Mouse (Mus musculus): ENCODE results near the gene Hs6st1. TPM values are rescaled to one million over a fixed set of nuclear protein-coding genes. Genes with fewer than 3 reads are reported as not detected.

The Hs6st1 gene
- polyA plus RNA-seq, 1 experiment from 2014 or later = 12.0 TPM

- H3K4me2 ChIP-seq = no peak overlapping the region
- WGBS = 35% methylated on average over 4 of the region's 4 CpGs
These were observed 60.9 kb downstream of the Hs6st1 start for GRCm38 (mm10) chr1:36129126-36129525.

GRCm38 (mm10) chr1:36129881-36130280, 61.7 kb downstream of the Hs6st1 start:
- Histone ChIP-seq H3K9me3 (no peaks in the 10 kb centered on the region), H3K27me3 (no peaks in the 10 kb centered on the region), H3K36me3 (no peaks in the 10 kb centered on the region), H3K9ac (replicated peaks) (no peak overlapping the region), H3K4me3 (replicated peaks) (no peak overlapping the region), H3K4me2 (no peak overlapping the region), H3K27ac (no peak overlapping the region), H3K4me1 (replicated peaks) (peaks cover 9% of the 10 kb centered on the region; the same call in 1 of the 2 replicates)
- WGBS = 93% methylated on average over 8 of the region's 8 CpGs
- ATAC-seq (ENCODE audit: insufficient number of reproducible peaks, insufficient read depth, low FRiP score, low TSS enrichment, low read depth) = no peak

More at GRCm38 (mm10) chr1:36129126-36129525, 60.9 kb downstream of the Hs6st1 start:
- H3K9me3 ChIP-seq = peaks cover 6% of the 10 kb centered on the region; the same call in 1 of the 2 replicates
- H3K4me1 ChIP-seq (replicated peaks) = peaks cover 9% of the 10 kb centered on the region; the same call in 1 of the 2 replicates
- no peak overlapping the region for H3K27ac ChIP-seq
- H3K36me3 ChIP-seq = no peaks in the 10 kb centered on the region
- no peak overlapping the region for H3K9ac ChIP-seq (replicated peaks)
- H3K27me3 ChIP-seq = no peaks in the 10 kb centered on the region
- H3K4me3 ChIP-seq (replicated peaks) = no peak overlapping the region
- ATAC-seq (ENCODE audit: insufficient number of reproducible peaks, insufficient read depth, low FRiP score, low TSS enrichment, low read depth) = no peak

GRCm38 (mm10) chr1:36130307-36131035, 62.3 kb downstream of the Hs6st1 start:
- Histone ChIP-seq H3K27me3 (no peaks in the 10 kb centered on the region), H3K27ac (no peak overlapping the region), H3K9me3 (no peaks in the 10 kb centered on the region), H3K36me3 (no peaks in the 10 kb centered on the region), H3K4me2 (no peak overlapping the region), H3K4me1 (replicated peaks) (peaks cover 9% of the 10 kb centered on the region; the same call in 1 of the 2 replicates), H3K9ac (replicated peaks) (no peak overlapping the region), H3K4me3 (replicated peaks) (no peak overlapping the region)
- no peak for ATAC-seq (ENCODE audit: insufficient number of reproducible peaks, insufficient read depth, low FRiP score, low TSS enrichment, low read depth)
- 92% methylated on average over 4 of the region's 4 CpGs for WGBS

- Histone ChIP-seq H3K4me3 (replicated peaks) (no peak overlapping the region), H3K4me2 (no peak overlapping the region), H3K4me1 (replicated peaks) (peaks cover 9% of the 10 kb centered on the region; the same call in 1 of the 2 replicates), H3K27ac (no peak overlapping the region), H3K36me3 (no peaks in the 10 kb centered on the region), H3K27me3 (no peaks in the 10 kb centered on the region), H3K9me3 (no peaks in the 10 kb centered on the region), H3K9ac (replicated peaks) (no peak overlapping the region)
- ATAC-seq (ENCODE audit: insufficient number of reproducible peaks, insufficient read depth, low FRiP score, low TSS enrichment, low read depth) = no peak
- WGBS = 53% methylated on average over 4 of the region's 4 CpGs
These were observed 63.0 kb downstream of the Hs6st1 start for GRCm38 (mm10) chr1:36131154-36131553.

GRCm38 (mm10) chr1:36131766-36132165, 63.6 kb downstream of the Hs6st1 start:
- Histone ChIP-seq H3K4me2 (no peak overlapping the region), H3K27me3 (no peaks in the 10 kb centered on the region), H3K9me3 (no peaks in the 10 kb centered on the region), H3K36me3 (no peaks in the 10 kb centered on the region), H3K9ac (replicated peaks) (no peak overlapping the region), H3K4me1 (replicated peaks) (peaks cover 9% of the 10 kb centered on the region; the same call in 1 of the 2 replicates), H3K4me3 (replicated peaks) (no peak overlapping the region), H3K27ac (no peak overlapping the region)
- 68% methylated on average over 8 of the region's 8 CpGs for WGBS
- ATAC-seq (ENCODE audit: insufficient number of reproducible peaks, insufficient read depth, low FRiP score, low TSS enrichment, low read depth) = no peak

- Histone ChIP-seq H3K36me3 (no peaks in the 10 kb centered on the region), H3K27me3 (no peaks in the 10 kb centered on the region), H3K4me3 (replicated peaks) (no peak overlapping the region), H3K9ac (replicated peaks) (no peak overlapping the region), H3K4me2 (no peak overlapping the region), H3K9me3 (no peaks in the 10 kb centered on the region), H3K4me1 (replicated peaks) (peaks cover 9% of the 10 kb centered on the region; the same call in 1 of the 2 replicates), H3K27ac (no peak overlapping the region)
- 64% methylated on average over 4 of the region's 4 CpGs for WGBS
- ATAC-seq (ENCODE audit: insufficient number of reproducible peaks, insufficient read depth, low FRiP score, low TSS enrichment, low read depth) = no peak
These were observed 64.0 kb downstream of the Hs6st1 start for GRCm38 (mm10) chr1:36132211-36132610.

GRCm38 (mm10) chr1:36133041-36133440, 64.8 kb downstream of the Hs6st1 start:
- H3K4me2 ChIP-seq = no peak overlapping the region

GRCm38 (mm10) chr1:36133647-36134046, 65.4 kb downstream of the Hs6st1 start:
- no peak overlapping the region for H3K4me2 ChIP-seq
- H3K9ac ChIP-seq (replicated peaks) = no peak overlapping the region
- H3K4me3 ChIP-seq (replicated peaks) = no peak overlapping the region
- H3K9me3 ChIP-seq = no peaks in the 10 kb centered on the region
- peaks cover 6% of the 10 kb centered on the region; the same call in 1 of the 2 replicates for H3K4me1 ChIP-seq (replicated peaks)
- 86% methylated on average over 3 of the region's 3 CpGs for WGBS
- no peaks in the 10 kb centered on the region for H3K27me3 ChIP-seq
- H3K36me3 ChIP-seq = no peaks in the 10 kb centered on the region
- H3K27ac ChIP-seq = no peak overlapping the region
- ATAC-seq (ENCODE audit: insufficient number of reproducible peaks, insufficient read depth, low FRiP score, low TSS enrichment, low read depth) = no peak

More at GRCm38 (mm10) chr1:36133041-36133440, 64.8 kb downstream of the Hs6st1 start:
- no peak overlapping the region for H3K4me3 ChIP-seq (replicated peaks)
- no peak overlapping the region for H3K27ac ChIP-seq
- H3K27me3 ChIP-seq = no peaks in the 10 kb centered on the region
- H3K4me1 ChIP-seq (replicated peaks) = peaks cover 9% of the 10 kb centered on the region; the same call in 1 of the 2 replicates
- no peaks in the 10 kb centered on the region for H3K36me3 ChIP-seq
- H3K9ac ChIP-seq (replicated peaks) = no peak overlapping the region
- no peaks in the 10 kb centered on the region for H3K9me3 ChIP-seq
- 74% methylated on average over 8 of the region's 8 CpGs for WGBS
- ATAC-seq (ENCODE audit: insufficient number of reproducible peaks, insufficient read depth, low FRiP score, low TSS enrichment, low read depth) = no peak

- no peak overlapping the region for H3K27ac ChIP-seq
- H3K4me2 ChIP-seq = no peak overlapping the region
- no peaks in the 10 kb centered on the region for H3K36me3 ChIP-seq
- H3K9me3 ChIP-seq = no peaks in the 10 kb centered on the region
- 0% methylated on average over 3 of the region's 3 CpGs for WGBS
- H3K4me1 ChIP-seq (replicated peaks) = 0 out of 2 replicates have a peak, but pooled peaks cover 5% of the 10 kb centered on the region
- no peak for ATAC-seq (ENCODE audit: insufficient number of reproducible peaks, insufficient read depth, low FRiP score, low TSS enrichment, low read depth)
- H3K4me3 ChIP-seq (replicated peaks) = no peak overlapping the region
- H3K27me3 ChIP-seq = no peaks in the 10 kb centered on the region
- H3K9ac ChIP-seq (replicated peaks) = no peak overlapping the region
These were observed 66.4 kb downstream of the Hs6st1 start for GRCm38 (mm10) chr1:36134584-36134983.

- no peak for ATAC-seq (ENCODE audit: insufficient number of reproducible peaks, insufficient read depth, low FRiP score, low TSS enrichment, low read depth)
- H3K27ac ChIP-seq = no peak overlapping the region
- H3K36me3 ChIP-seq = peaks cover 43% of the 10 kb centered on the region
- H3K9me3 ChIP-seq = no peaks in the 10 kb centered on the region
- no peaks in the 10 kb centered on the region for H3K27me3 ChIP-seq
- no peak overlapping the region for H3K4me2 ChIP-seq
- H3K4me1 ChIP-seq (replicated peaks) = no peaks in the 10 kb centered on the region
- no peak overlapping the region for H3K9ac ChIP-seq (replicated peaks)
- WGBS = 95% methylated on average over 15 of the region's 15 CpGs
- H3K4me3 ChIP-seq (replicated peaks) = no peak overlapping the region
These were observed 72.1 kb downstream of the Hs6st1 start for GRCm38 (mm10) chr1:36140311-36140710.

GRCm38 (mm10) chr1:36145050-36145449, 76.8 kb downstream of the Hs6st1 start:
- WGBS = 49% methylated on average over 1 of the region's 1 CpGs
- Histone ChIP-seq H3K9ac (replicated peaks) (no peak overlapping the region), H3K4me3 (replicated peaks) (no peak overlapping the region), H3K4me1 (replicated peaks) (no peaks in the 10 kb centered on the region), H3K27ac (no peak overlapping the region), H3K4me2 (no peak overlapping the region), H3K27me3 (no peaks in the 10 kb centered on the region), H3K36me3 (peaks cover 89% of the 10 kb centered on the region), H3K9me3 (no peaks in the 10 kb centered on the region)
- ATAC-seq (ENCODE audit: insufficient number of reproducible peaks, insufficient read depth, low FRiP score, low TSS enrichment, low read depth) = no peak

All from limb, embryonic 12.5 days (tissue).